Mouse (Mus musculus): ENCODE measurements at regions not wholly inside any gene's neighbourhood (a gene's known extent, or its start where the extent isn't known, plus 50 kb on each side); places are given as distances from the start of the nearest gene placed in this dataset.

GRCm38 (mm10) chr2:46365428-46366134 is 1248.4 kb upstream of the Zeb2 start:
- DNase-seq (ENCODE audit: low read depth, low spot score), result no peak

DNA sequence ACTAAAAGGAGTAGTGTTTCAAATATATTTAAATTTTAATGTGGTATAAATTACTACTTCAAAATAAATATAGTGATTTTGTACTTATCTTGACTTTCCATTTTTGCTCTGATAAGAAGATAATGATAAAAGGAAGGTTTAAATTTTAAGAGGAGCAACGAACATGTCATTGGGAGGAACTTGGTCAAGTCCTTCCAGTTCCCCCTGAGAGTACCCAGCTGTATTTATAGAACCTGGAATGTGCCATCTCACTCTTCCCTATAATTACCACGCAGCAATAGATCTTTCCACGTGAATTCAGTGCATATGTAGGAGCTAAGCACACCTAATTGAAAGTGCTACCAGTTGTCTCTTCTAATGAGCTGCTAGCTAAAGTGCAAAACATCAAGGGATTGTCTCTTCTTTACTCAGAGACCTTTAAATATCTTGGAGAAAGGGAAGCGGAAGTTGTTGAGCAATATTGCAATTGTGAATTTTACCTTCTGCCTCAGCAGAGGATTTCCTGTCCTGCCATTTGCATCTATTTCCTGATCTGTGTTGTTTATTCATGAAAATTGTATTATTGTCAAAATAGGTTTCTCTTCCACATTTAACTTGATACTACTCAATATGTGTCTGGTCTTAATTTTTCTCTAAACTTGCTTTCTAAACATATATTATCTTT is 1243.0 kb upstream of the Zeb2 start:
- DNase-seq (ENCODE audit: low read depth, low spot score), result no peak

DNA sequence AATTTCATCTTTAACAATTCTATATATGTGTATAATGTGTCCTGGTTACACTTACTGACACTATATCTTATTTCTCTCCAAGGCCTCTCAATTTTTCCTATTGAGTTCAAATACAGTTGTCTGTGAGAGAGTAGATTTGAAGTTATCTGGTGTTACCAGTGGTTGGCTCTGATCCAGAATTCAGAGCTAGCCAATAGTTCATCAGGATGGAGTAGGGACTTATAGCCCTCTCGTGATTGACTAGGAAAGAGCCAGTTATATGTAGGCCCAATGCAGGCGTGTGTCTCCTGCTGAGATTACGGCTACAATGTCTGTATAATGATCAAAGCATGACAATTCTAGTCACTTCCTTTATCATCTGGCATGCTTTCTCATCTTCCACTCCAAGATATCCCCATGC is 1241.0 kb upstream of the Zeb2 start:
- DNase-seq (ENCODE audit: low read depth, low spot score), result no peak

- no peak for DNase-seq (ENCODE audit: low read depth, low spot score)
Observed at GRCm38 (mm10) chr2:46356651-46357050, 1239.5 kb upstream of the Zeb2 start.

- no peak for DNase-seq (ENCODE audit: low read depth, low spot score)
Observed at GRCm38 (mm10) chr2:46340694-46341093, 1223.5 kb upstream of the Zeb2 start.

DNA sequence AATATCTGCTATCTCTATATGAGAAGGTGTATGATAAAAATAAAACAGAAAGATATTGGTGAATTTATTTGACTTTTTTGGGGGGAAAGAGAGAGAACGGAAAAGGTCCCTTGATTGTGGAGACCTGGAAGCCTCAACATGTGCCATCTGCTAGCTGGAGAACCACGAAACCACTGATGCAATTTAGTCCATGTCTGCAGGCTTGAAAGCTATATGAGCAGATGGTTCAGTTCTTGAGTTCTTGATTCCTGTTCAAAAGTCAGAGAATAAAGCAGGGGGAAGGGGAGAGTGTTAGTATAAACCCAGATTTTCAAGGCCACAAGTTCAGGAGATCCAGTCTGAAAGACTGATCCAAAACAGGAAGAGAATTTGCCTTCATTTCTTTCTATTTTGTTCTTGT is 1199.5 kb upstream of the Zeb2 start:
- no peak for DNase-seq (ENCODE audit: low read depth, low spot score)

DNA sequence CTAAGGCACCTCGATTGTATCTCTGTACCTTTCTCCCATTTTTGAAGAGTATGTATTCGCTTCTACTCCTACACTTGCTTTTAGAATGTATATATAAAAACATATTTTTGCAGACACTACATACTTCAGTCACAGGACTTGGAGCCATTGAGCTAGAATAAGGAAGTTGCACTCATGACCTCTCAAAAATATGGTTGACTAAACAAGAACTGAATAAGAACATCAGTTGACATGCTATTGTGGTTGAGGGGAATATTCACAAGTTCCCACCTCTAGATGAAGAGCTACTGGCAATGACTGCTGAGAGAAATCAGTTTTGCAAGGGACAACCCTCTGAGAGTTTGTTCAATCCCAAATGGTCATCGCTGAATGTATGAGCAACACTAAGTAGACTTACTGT is 1198.0 kb upstream of the Zeb2 start:
- DNase-seq (ENCODE audit: low read depth, low spot score), result no peak

GRCm38 (mm10) chr2:46307582-46308153 is 1190.5 kb upstream of the Zeb2 start:
- DNase-seq (ENCODE audit: low read depth, low spot score), result no peak

DNA sequence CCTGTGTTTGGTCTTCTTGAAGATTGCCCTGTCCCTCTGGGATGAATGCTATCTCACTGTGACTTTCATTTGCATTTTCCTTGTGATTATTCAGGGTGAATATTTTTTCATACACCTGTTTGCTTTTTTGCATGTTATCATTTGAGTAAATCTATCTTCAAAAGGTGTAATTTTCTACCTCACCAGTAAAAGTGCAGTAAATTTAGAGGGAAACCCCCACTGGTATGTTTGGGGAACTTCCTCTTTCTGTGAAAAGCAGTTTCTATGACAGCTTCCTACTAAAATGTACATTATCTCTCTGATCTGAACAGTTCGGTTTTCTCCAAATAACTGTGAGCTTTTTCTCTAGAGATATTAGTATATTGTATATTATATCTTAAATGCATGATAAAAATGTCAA is 1185.4 kb upstream of the Zeb2 start:
- DNase-seq (ENCODE audit: low read depth, low spot score), result no peak

DNA sequence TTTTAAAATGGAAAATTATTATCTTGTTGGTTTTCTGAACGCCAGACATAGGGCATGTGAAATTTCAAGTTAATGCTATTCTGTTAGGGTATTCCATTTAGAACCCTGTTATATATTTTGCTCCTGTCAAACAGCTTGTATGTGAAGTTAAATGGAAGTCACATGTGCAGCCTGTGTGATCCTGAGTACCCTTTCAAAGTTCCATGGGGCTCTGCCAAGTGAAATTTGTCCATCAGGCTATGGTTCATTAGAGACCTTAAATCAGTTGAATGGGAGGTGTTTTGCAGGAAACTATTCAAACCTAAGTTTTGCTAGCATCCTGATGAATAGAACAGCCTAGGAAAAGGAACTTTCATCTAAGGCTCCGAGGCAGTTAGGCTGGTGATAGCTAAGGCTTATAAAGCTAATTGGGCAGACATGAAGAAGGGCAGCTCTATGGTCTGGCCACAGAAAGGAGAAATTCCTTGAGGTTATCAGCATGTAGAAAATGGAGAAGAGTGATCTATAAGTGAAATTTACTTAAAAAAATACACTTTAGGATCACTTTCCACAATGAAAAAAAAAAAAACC is 1180.2 kb upstream of the Zeb2 start:
- DNase-seq (ENCODE audit: low read depth, low spot score), result no peak

DNA sequence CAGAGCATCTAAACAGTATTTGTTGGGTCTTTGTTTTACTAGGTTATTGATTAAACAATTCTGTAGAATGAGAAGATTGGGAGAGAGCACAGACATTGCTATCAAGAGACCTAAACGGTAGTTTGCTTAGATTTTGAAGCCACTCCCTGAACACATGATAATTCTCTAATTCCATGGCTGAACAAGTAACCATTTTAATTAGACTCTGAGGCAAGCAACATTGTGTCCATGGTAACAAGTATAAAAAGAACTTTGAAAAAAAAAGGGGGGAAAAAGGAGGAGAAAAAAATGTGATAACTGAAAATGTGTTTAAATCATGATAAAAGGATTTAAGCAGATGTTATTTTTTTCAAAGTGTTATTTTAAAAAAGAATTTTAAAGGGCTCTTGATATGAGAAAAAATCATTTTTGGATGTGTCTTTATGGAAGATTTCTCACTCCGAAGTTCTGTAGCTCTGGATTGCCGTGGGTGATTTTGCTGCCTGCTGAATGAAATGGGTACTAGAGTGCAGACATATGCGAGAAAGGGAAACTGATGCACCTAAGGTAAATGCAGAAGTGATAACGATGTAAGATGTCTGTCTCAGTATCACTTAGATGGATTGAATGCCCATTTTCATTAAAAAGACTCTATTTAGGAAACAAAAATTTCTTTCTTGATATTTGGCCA is 1166.9 kb upstream of the Zeb2 start:
- DNase-seq (ENCODE audit: low read depth, low spot score), result no peak

DNA sequence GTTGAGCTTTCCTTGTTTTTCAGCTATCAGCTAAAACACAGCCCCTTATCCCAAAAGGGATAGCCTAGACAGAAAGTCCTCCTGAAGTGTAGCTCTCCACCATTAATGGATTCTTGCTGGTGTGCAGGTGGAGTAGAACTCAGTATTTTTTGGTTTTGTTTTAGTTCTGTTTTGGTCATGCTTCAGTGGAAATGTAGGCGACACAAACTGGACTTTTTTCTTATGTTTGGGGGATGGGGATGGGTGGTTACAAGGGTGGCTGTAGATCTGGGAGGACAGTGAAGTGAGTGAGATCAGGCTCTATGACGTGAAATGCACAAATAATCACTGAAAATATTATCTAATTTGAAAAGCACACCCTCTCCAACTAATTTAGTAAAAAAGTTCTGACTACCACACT is 1163.6 kb upstream of the Zeb2 start:
- DNase-seq (ENCODE audit: low read depth, low spot score), result no peak

DNA sequence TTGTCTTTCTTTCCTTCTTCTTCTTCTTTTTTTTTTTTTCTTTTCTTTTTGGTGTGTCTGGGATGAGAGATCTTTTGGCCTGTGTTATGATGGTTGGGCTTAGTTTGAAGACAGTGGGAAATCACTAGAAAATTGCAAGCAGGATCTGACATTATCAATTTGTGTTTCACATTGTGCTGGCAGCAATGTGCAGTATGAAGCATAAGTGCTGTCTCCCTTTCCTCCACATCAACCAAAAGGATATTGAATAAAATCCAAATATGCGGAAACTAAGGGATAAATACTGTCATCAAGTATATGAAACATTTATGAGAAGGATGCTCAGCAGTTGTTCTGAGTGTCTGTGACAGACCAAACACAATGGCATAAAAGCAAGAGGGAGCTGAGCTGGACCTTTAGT is 1144.4 kb upstream of the Zeb2 start:
- DNase-seq (ENCODE audit: low read depth, low spot score), result no peak

DNA sequence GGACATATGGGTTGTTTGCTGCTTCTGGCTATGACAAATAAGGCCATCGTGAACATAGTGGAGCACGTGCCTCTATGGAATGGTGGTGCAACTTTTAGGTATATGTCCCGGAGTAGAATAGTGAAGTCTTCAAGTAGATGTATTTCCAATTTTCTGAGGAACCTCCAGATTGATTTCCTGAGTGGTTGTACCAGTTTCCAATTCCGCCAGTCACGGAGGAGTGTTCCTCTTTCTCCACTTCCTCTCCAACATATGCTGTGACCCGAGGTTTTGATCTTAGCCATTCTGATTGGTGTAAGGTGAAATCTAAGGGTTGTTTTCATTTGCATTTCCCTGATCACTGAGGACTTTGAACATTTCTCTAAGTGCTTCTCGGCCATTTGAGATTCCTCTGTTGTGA is 1134.4 kb upstream of the Zeb2 start:
- DNase-seq (ENCODE audit: low read depth, low spot score), result no peak

- no peak for DNase-seq (ENCODE audit: low read depth, low spot score)
Observed at GRCm38 (mm10) chr2:46245717-46246116, 1128.5 kb upstream of the Zeb2 start.

GRCm38 (mm10) chr2:46244697-46245096 is 1127.5 kb upstream of the Zeb2 start:
- DNase-seq (ENCODE audit: low read depth, low spot score), result no peak

- no peak for DNase-seq (ENCODE audit: low read depth, low spot score)
Observed at GRCm38 (mm10) chr2:46242806-46243205, 1125.6 kb upstream of the Zeb2 start.

GRCm38 (mm10) chr2:46239874-46240273 is 1122.7 kb upstream of the Zeb2 start:
- no peak for DNase-seq (ENCODE audit: low read depth, low spot score)

GRCm38 (mm10) chr2:46230791-46231450 is 1113.7 kb upstream of the Zeb2 start:
- DNase-seq (ENCODE audit: low read depth, low spot score), result no peak

- no peak for DNase-seq (ENCODE audit: low read depth, low spot score)
Observed at GRCm38 (mm10) chr2:46218336-46218957, 1101.3 kb upstream of the Zeb2 start.

DNA sequence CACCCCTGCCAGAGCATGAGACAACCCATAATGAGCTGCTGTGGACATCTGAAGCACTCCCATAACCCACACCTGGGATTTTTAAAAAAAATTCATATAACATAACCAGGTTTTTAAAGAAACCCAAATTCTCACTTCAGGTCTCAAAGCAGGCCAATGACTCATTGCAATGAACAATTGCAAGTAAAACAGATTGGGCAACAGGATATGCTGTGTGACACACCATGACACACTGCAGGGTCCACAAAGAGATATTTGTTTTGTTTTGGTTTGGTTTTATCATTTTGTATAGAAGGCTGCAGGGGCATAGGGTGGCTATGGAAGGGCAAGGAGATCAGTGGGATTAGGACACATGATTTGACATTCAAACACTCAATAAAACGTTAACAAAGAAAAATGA is 1082.1 kb upstream of the Zeb2 start:
- no peak for DNase-seq (ENCODE audit: low read depth, low spot score)

Measured in retina, adult 2 months (tissue).